Mouse (Mus musculus) megakaryocyte, embryonic 14.5 days (primary cell): ENCODE data around the gene Maml2. TPM values are rescaled to one million over a fixed set of nuclear protein-coding genes. Genes with fewer than 3 reads are reported as not detected.
A peak's percentile ranks its signal among the peaks of the same experiment; 100 is the strongest.

Experiments
- H3K27me3 ChIP-seq: replicated peaks from 2 replicates; pipeline ENCODE3; 2012; ENCODE audit warnings: inconsistent platforms
- H3K36me3 ChIP-seq: replicated peaks from 2 replicates; pipeline ENCODE3; 2012; ENCODE audit warnings: low read length, inconsistent platforms, mixed read lengths
- H3K4me1 ChIP-seq: 2 replicates; pipeline ENCODE4 v1.6.1; 2012; ENCODE audit warnings: inconsistent platforms
- H3K4me3 ChIP-seq: replicated peaks from 2 replicates; pipeline ENCODE3; 2012; ENCODE audit warnings: moderate library complexity, mild to moderate bottlenecking, inconsistent platforms
- H3K9me3 ChIP-seq: 2 replicates; pipeline ENCODE4 v1.6.1; 2012; ENCODE audit warnings: inconsistent platforms
- FLI1 ChIP-seq: IDR thresholded peaks from 2 replicates; pipeline ENCODE4 v1.6.1; 2012; ENCODE audit warnings: low read length, inconsistent platforms, mixed read lengths
- GATA1 ChIP-seq: IDR thresholded peaks from 3 replicates; pipeline ENCODE4 v1.6.1; 2012; ENCODE audit warnings: mixed read lengths, low read length, inconsistent platforms, borderline replicate concordance
- polyA plus RNA-seq: library from polyadenylated mRNA; stranded (reverse); fragments of >175 nt; gene quantifications from 2 replicates; pipeline ENCODE4 v1.2.3, GENCODE M21; 2012; ENCODE audit warnings: low replicate concordance; ENCODE audit not compliant: insufficient read depth

The Maml2 gene
- polyA plus RNA-seq, 1 experiment: 0.09 TPM

- H3K4me1 ChIP-seq: peaks cover 64% of the 10 kb centered on the region
- H3K36me3 ChIP-seq: no peaks in the 10 kb centered on the region
- H3K4me3 ChIP-seq: peak overlapping the region; percentile 94
- TF ChIP-seq GATA1 (no peak), FLI1 (no peak)
- H3K27me3 ChIP-seq: peaks cover 5% of the 10 kb centered on the region
- no peaks in the 10 kb centered on the region for H3K9me3 ChIP-seq
Observed at GRCm38 (mm10) chr9:13298513-13298878, 739 bp downstream of the Maml2 start.

GRCm38 (mm10) chr9:13299190-13299589 is 1.4 kb downstream of the Maml2 start:
- Histone ChIP-seq H3K9me3 (no peaks in the 10 kb centered on the region), H3K4me1 (peaks cover 71% of the 10 kb centered on the region), H3K4me3 (no peak overlapping the region), H3K27me3 (peaks cover 5% of the 10 kb centered on the region), H3K36me3 (no peaks in the 10 kb centered on the region)
- TF ChIP-seq FLI1: no peak

GRCm38 (mm10) chr9:13300041-13300441 is 2.3 kb downstream of the Maml2 start:
- Histone ChIP-seq H3K4me1 (peaks cover 77% of the 10 kb centered on the region), H3K27me3 (peaks cover 5% of the 10 kb centered on the region), H3K9me3 (no peaks in the 10 kb centered on the region), H3K36me3 (no peaks in the 10 kb centered on the region), H3K4me3 (no peak overlapping the region)
- TF ChIP-seq GATA1 (no peak), FLI1 (no peak)

GRCm38 (mm10) chr9:13300891-13301782 is 3.4 kb downstream of the Maml2 start:
- Histone ChIP-seq H3K36me3 (no peaks in the 10 kb centered on the region), H3K9me3 (no peaks in the 10 kb centered on the region), H3K4me1 (peaks cover 79% of the 10 kb centered on the region), H3K4me3 (no peak overlapping the region), H3K27me3 (peaks cover 5% of the 10 kb centered on the region)
- no peak for TF ChIP-seq GATA1
- no peak for TF ChIP-seq FLI1

- Histone ChIP-seq H3K4me3 (no peak overlapping the region), H3K36me3 (no peaks in the 10 kb centered on the region), H3K4me1 (peaks cover 88% of the 10 kb centered on the region), H3K9me3 (no peaks in the 10 kb centered on the region), H3K27me3 (peaks cover 5% of the 10 kb centered on the region)
- TF ChIP-seq FLI1: no peak
- no peak for TF ChIP-seq GATA1
Observed at GRCm38 (mm10) chr9:13302183-13302825, 4.5 kb downstream of the Maml2 start.

GRCm38 (mm10) chr9:13303099-13303771 is 5.5 kb downstream of the Maml2 start:
- Histone ChIP-seq H3K4me1 (peaks cover 80% of the 10 kb centered on the region), H3K4me3 (peak overlapping the region; percentile 88), H3K36me3 (no peaks in the 10 kb centered on the region), H3K9me3 (no peaks in the 10 kb centered on the region), H3K27me3 (peaks cover 2% of the 10 kb centered on the region)
- TF ChIP-seq FLI1: no peak
- no peak for TF ChIP-seq GATA1

GRCm38 (mm10) chr9:13303976-13304375 is 6.2 kb downstream of the Maml2 start:
- Histone ChIP-seq H3K4me1 (peaks cover 73% of the 10 kb centered on the region), H3K9me3 (no peaks in the 10 kb centered on the region), H3K4me3 (peak overlapping the region; percentile 88), H3K36me3 (no peaks in the 10 kb centered on the region), H3K27me3 (no peaks in the 10 kb centered on the region)
- TF ChIP-seq FLI1 (no peak), GATA1 (no peak)

GRCm38 (mm10) chr9:13306471-13306870 is 8.7 kb downstream of the Maml2 start:
- no peaks in the 10 kb centered on the region for H3K27me3 ChIP-seq
- peaks cover 68% of the 10 kb centered on the region for H3K4me1 ChIP-seq
- H3K9me3 ChIP-seq: no peaks in the 10 kb centered on the region
- H3K36me3 ChIP-seq: no peaks in the 10 kb centered on the region
- no peak for TF ChIP-seq FLI1
- TF ChIP-seq GATA1: no peak
- no peak overlapping the region for H3K4me3 ChIP-seq

GRCm38 (mm10) chr9:13307226-13307625 is 9.5 kb downstream of the Maml2 start:
- TF ChIP-seq FLI1 (no peak), GATA1 (no peak)
- Histone ChIP-seq H3K36me3 (no peaks in the 10 kb centered on the region), H3K4me1 (peaks cover 66% of the 10 kb centered on the region), H3K4me3 (no peak overlapping the region), H3K9me3 (no peaks in the 10 kb centered on the region), H3K27me3 (no peaks in the 10 kb centered on the region)

- H3K4me1 ChIP-seq: peaks cover 56% of the 10 kb centered on the region
- no peak overlapping the region for H3K4me3 ChIP-seq
- no peaks in the 10 kb centered on the region for H3K9me3 ChIP-seq
- no peaks in the 10 kb centered on the region for H3K36me3 ChIP-seq
- H3K27me3 ChIP-seq: no peaks in the 10 kb centered on the region
- no peak for TF ChIP-seq GATA1
- no peak for TF ChIP-seq FLI1
Observed at GRCm38 (mm10) chr9:13308718-13309117, 11.0 kb downstream of the Maml2 start.
